In the genomic region with DNA sequence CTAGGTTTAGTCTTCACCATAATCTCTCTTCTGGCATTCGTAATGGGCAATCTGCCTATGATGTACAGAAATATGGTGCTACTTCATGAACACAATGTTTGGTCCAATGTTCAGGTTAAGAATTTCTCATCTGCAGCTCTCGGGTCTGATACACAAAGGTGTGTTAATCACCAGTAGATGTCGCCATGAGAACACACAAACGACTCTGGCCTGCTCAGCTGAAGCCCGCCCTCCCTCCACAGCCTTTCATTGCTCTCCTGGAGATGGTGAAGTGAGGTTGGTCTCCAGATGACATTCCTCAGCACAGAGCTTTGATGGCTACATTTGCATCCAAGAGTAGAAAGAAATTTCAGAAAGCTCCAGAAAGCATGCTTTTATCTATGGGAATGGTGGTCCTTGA, we compare ENCODE assay signal across 8 mouse cellular contexts.
DNase-seq lines count a peak whose midpoint lies in the region; ATAC-seq and TF ChIP-seq lines count a peak whose summit lies in the region.

No protein-coding gene starts in this region.

- H3K4me1 ChIP-seq in G1E (ENCODE audit: insufficient read depth, low read depth, low read length), result no peaks in the 10 kb centered on the region
- 0 out of 2 replicates have a peak, but pooled peaks cover 2% of the 10 kb centered on the region for H3K4me1 ChIP-seq in hindbrain, embryonic 16.5 days (ENCODE audit: control insufficient read depth, insufficient read depth, low read depth, low read length)
- no peaks in the 10 kb centered on the region for H3K4me1 ChIP-seq in liver, adult 2 months (ENCODE audit: control insufficient read depth, insufficient read depth, low read length)
- peaks cover 5% of the 10 kb centered on the region for H3K4me1 ChIP-seq in olfactory bulb, adult 2 months (ENCODE audit: control insufficient read depth, insufficient read depth, low read length)
- no peaks in the 10 kb centered on the region for H3K4me1 ChIP-seq in thymus, adult 2 months (replicated peaks; ENCODE audit: control insufficient read depth, insufficient read depth, low read length)

- no peak overlapping the region for H3K4me2 ChIP-seq in hindbrain, embryonic 16.5 days (ENCODE audit: low read length)

- H3K27me3 ChIP-seq in G1E (ENCODE audit: insufficient read depth, low read length), result no peaks in the 10 kb centered on the region
- no peaks in the 10 kb centered on the region for H3K27me3 ChIP-seq in hindbrain, embryonic 16.5 days (replicated peaks; ENCODE audit: control insufficient read depth, insufficient read depth, low read length)
- no peaks in the 10 kb centered on the region for H3K27me3 ChIP-seq in liver, adult 2 months (ENCODE audit: control insufficient read depth, insufficient read depth, low read length)
- no peaks in the 10 kb centered on the region for H3K27me3 ChIP-seq in thymus, adult 2 months (ENCODE audit: control insufficient read depth, insufficient read depth, low read length)

- TF ChIP-seq CTCF in G1E (IDR thresholded peaks at IDR 0.05; ENCODE audit: low read depth, low read length), result no peak
- TF ChIP-seq CTCF in liver, adult 2 months (IDR thresholded peaks at IDR 0.05; ENCODE audit: low read depth, low read length), result peak; percentile 81
- peak; percentile 50 for TF ChIP-seq CTCF in olfactory bulb, adult 2 months (IDR thresholded peaks at IDR 0.05; ENCODE audit: insufficient read depth, low read depth, low read length)
- TF ChIP-seq CTCF in thymus, adult 2 months (IDR thresholded peaks at IDR 0.05; ENCODE audit: borderline replicate concordance, control insufficient read depth, extremely low read depth, insufficient read depth, low read length, poor library complexity), result no peak

- no peaks in the 10 kb centered on the region for H3K9me3 ChIP-seq in G1E (replicated peaks)
- no peaks in the 10 kb centered on the region for H3K9me3 ChIP-seq in hindbrain, embryonic 16.5 days (ENCODE audit: control insufficient read depth, low read length)

- H3K4me3 ChIP-seq in G1E (ENCODE audit: low read depth, low read length), result no peak overlapping the region
- H3K4me3 ChIP-seq in hindbrain, embryonic 16.5 days (ENCODE audit: low read length), result no peak overlapping the region
- no peak overlapping the region for H3K4me3 ChIP-seq in liver, adult 2 months (ENCODE audit: insufficient read depth, low read depth, low read length)
- H3K4me3 ChIP-seq in olfactory bulb, adult 2 months (ENCODE audit: insufficient read depth, low read depth, low read length), result no peak overlapping the region
- no peak overlapping the region for H3K4me3 ChIP-seq in thymus, adult 2 months (ENCODE audit: control insufficient read depth, insufficient read depth, low read length)

- peak; percentile 55; the same call in 1 of the 2 replicates for ATAC-seq in G1E (ENCODE audit: extremely low read depth, insufficient number of reproducible peaks, low FRiP score, poor library complexity, severe bottlenecking)
- peak; percentile 96 for ATAC-seq in hindbrain, embryonic 16.5 days

- no peaks in the 10 kb centered on the region for H3K36me3 ChIP-seq in G1E (replicated peaks)
- no peaks in the 10 kb centered on the region for H3K36me3 ChIP-seq in hindbrain, embryonic 16.5 days (ENCODE audit: control insufficient read depth, insufficient read depth, low read length)
- no peaks in the 10 kb centered on the region for H3K36me3 ChIP-seq in liver, adult 2 months (ENCODE audit: control insufficient read depth, insufficient read depth, low read length)
- H3K36me3 ChIP-seq in thymus, adult 2 months (ENCODE audit: control insufficient read depth, insufficient read depth, low read length), result no peaks in the 10 kb centered on the region

- H3K79me2 ChIP-seq in liver, adult 2 months (ENCODE audit: control insufficient read depth, insufficient read depth, low read length), result no peaks in the 10 kb centered on the region

- no peak for TF ChIP-seq POLR2A in liver, adult 2 months (IDR thresholded peaks at IDR 0.05; ENCODE audit: extremely low read depth, insufficient read depth, low read length)
- TF ChIP-seq POLR2A in olfactory bulb, adult 2 months (IDR thresholded peaks at IDR 0.05; ENCODE audit: insufficient read depth, low read depth, low read length), result no peak
- no peak for TF ChIP-seq POLR2A in thymus, adult 2 months (IDR thresholded peaks at IDR 0.05; ENCODE audit: control insufficient read depth, extremely low read depth, insufficient read depth, low read length, poor library complexity)

- no peak overlapping the region for H3K9ac ChIP-seq in hindbrain, embryonic 16.5 days (ENCODE audit: low read depth, low read length)
- H3K9ac ChIP-seq in liver, adult 2 months (ENCODE audit: low read depth, low read length), result no peak overlapping the region

- 12% methylated on average over 5 of the region's 5 CpGs for WGBS in hindbrain, embryonic 16.5 days
- WGBS in liver, adult 2 months, result 7% methylated on average over 5 of the region's 5 CpGs
- WGBS in olfactory bulb, adult 2 months, result 12% methylated on average over 5 of the region's 5 CpGs
- WGBS in thymus, adult 2 months, result 15% methylated on average over 5 of the region's 5 CpGs

- peak; percentile 9 for DNase-seq in gastrocnemius, postnatal 10 days
- DNase-seq in gastrocnemius, postnatal 25 days, result no peak
- peak; percentile 10 for DNase-seq in G1E (ENCODE audit: low spot score)
- DNase-seq in embryo, embryonic 11.5 days (ENCODE audit: low read depth, low spot score), result peak; percentile 63
- DNase-seq in liver, adult 2 months (ENCODE audit: extremely low read depth, low read depth, low spot score), result peak; percentile 41
- no peak for DNase-seq in thymus, adult 2 months

- H3K27ac ChIP-seq in hindbrain, embryonic 16.5 days (ENCODE audit: low read depth, low read length), result no peak overlapping the region
- no peak overlapping the region for H3K27ac ChIP-seq in liver, adult 2 months (replicated peaks; ENCODE audit: insufficient read depth, low read depth, low read length)
- H3K27ac ChIP-seq in olfactory bulb, adult 2 months (ENCODE audit: insufficient read depth, low read depth, low read length), result no peak overlapping the region
- H3K27ac ChIP-seq in thymus, adult 2 months (ENCODE audit: control insufficient read depth, insufficient read depth, low read length), result no peak overlapping the region

Comparison
In these comparisons a context has a peak if more than half of its experiments do, and no peak if none do; other contexts are left out.
1. DNase-seq: peak in gastrocnemius, postnatal 10 days (single experiment), G1E (single experiment), embryo, embryonic 11.5 days (single experiment) and liver, adult 2 months (single experiment); none in gastrocnemius, postnatal 25 days (single experiment) and thymus, adult 2 months (single experiment).
2. CTCF ChIP-seq: peak in liver, adult 2 months (single experiment) and olfactory bulb, adult 2 months (single experiment); none in G1E (single experiment) and thymus, adult 2 months (single experiment).